Mouse (Mus musculus) olfactory bulb, adult 2 months (tissue): ENCODE measurements around the gene 4931440F15Rik. TPM values are rescaled to one million over a fixed set of nuclear protein-coding genes. Genes with fewer than 3 reads are reported as not detected.

Experiments used
- H3K27ac ChIP-seq: fragments of 200-500 bp; 2 replicates; pipeline ENCODE4 v1.5.1; 2012; ENCODE audit warnings: low read depth, low read length; ENCODE audit not compliant: insufficient read depth
- H3K4me1 ChIP-seq: fragments of 200-500 bp; 2 replicates; pipeline ENCODE4 v1.6.1; 2012; ENCODE audit warnings: low read length; ENCODE audit not compliant: control insufficient read depth, insufficient read depth
- H3K4me3 ChIP-seq: fragments of 200-500 bp; 2 replicates; pipeline ENCODE4 v1.5.1; 2012; ENCODE audit warnings: mild to moderate bottlenecking, low read depth, low read length, moderate library complexity; ENCODE audit not compliant: insufficient read depth
- CTCF ChIP-seq: fragments of 200-500 bp; IDR thresholded peaks from 2 replicates; pipeline ENCODE4 v1.5.1; 2012; ENCODE audit warnings: low read depth, mild to moderate bottlenecking, low read length, moderate library complexity; ENCODE audit not compliant: insufficient read depth
- POLR2A ChIP-seq: fragments of 200-500 bp; IDR thresholded peaks from 2 replicates; pipeline ENCODE4 v1.6.1; 2012; ENCODE audit warnings: mild to moderate bottlenecking, low read depth, low read length, moderate library complexity; ENCODE audit not compliant: insufficient read depth
- WGBS: fragments of 180-500 bp; shearing (Covaris S2); methylation state at CpG from one replicate; pipeline ENCODE4 v1.1.7; 2018; 5-methylcytosine and 5-hydroxymethylcytosine counted together
- polyA plus RNA-seq: library from polyadenylated mRNA; stranded (reverse); fragments of >200 nt; gene quantifications from 2 replicates; pipeline ENCODE4 v1.2.4, GENCODE M21; 2012; ENCODE audit warnings: low replicate concordance; ENCODE audit not compliant: missing spikeins, insufficient read depth, insufficient read length

Gene 4931440F15Rik
- polyA plus RNA-seq, 1 experiment = not detected

DNA sequence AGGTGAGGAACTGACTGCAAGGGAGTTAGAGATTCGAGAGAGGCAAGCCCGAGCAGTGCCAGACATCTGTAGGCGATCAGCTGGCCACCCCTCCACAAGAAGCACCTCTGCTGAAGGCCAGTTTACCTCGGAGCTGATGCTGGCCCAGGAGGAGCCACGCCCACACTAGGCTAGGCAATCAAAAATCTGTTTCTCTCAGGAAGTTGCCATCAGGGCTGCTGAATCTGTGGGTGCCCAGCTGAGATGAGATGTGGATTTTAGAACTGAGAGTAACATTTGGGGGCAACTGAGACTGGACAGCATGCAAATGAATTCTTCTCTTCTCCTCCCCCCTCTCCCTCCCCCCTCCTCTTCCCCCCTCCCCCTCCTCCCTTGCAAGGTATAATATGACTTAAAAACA, 38.0 kb downstream of the 4931440F15Rik start:
- TF ChIP-seq POLR2A = no peak
- TF ChIP-seq CTCF = no peak
- Histone ChIP-seq H3K27ac (peak overlapping the region; percentile 83), H3K4me1 (peaks cover 9% of the 10 kb centered on the region), H3K4me3 (no peak overlapping the region)
- WGBS = 23% methylated on average over 5 of the region's 5 CpGs

DNA sequence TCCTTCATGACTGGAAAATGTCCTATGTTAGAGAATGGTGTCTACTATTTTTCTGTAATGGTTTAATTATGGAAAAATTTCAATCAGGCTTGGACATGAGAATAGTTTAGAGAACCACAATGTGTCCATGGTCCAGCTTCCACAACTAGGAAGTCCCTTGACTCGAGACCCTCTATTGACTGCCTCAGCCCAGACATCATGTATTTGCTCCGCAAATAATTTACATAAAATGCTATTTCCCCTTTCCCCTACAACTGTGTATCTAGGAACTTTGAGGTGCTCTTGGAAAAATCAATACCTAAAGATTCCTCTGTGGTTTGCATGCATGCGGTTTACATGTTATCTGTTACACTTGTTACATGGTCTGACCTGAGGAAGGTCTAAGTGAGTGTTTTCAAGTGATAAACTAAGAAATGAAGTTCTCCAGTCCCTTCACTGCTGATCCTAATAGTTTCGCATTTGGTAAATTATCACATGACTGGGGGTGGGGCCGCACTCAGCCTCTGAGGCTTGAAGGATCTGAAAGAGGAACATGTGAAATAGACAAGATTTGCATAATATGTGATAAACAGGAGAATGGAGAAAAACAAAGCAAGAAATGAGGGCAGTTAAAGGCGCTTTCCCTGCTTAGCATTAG, 38.8 kb downstream of the 4931440F15Rik start:
- Histone ChIP-seq H3K27ac (no peak overlapping the region), H3K4me1 (peaks cover 11% of the 10 kb centered on the region), H3K4me3 (no peak overlapping the region)
- WGBS = 75% methylated on average over 6 of the region's 6 CpGs
- no peak for TF ChIP-seq POLR2A

- Histone ChIP-seq H3K4me1 (peaks cover 6% of the 10 kb centered on the region; the same call in 1 of the 2 replicates), H3K4me3 (no peak overlapping the region), H3K27ac (no peak overlapping the region)
- 60% methylated on average over 2 of the region's 2 CpGs for WGBS
- TF ChIP-seq CTCF = no peak
- no peak for TF ChIP-seq POLR2A
Measured at GRCm38 (mm10) chr11:29779409-29780026, 46.0 kb downstream of the 4931440F15Rik start.

DNA sequence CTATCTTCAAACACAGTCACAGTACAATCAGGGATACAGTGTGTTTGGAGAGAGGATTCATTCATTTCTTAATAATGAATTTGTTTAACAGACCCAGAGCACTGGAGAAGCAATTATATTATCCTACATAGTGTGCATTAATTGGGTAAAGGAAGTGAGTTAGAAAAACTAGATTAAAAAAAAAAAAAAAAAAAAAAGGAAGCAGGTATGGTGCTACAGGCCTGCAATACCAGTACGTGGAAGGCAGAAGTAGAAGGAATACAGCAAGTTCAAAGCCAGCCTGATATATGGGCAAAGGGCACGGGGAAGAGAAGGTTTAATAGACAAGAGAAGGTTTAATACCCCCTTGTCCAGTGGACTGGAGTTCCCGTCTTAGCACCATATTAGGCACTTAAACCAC, 46.5 kb downstream of the 4931440F15Rik start:
- Histone ChIP-seq H3K4me3 (no peak overlapping the region), H3K27ac (no peak overlapping the region), H3K4me1 (peaks cover 10% of the 10 kb centered on the region; the same call in 1 of the 2 replicates)
- TF ChIP-seq POLR2A (no peak), CTCF (no peak)
- 79% methylated on average over 3 of the region's 3 CpGs for WGBS

DNA sequence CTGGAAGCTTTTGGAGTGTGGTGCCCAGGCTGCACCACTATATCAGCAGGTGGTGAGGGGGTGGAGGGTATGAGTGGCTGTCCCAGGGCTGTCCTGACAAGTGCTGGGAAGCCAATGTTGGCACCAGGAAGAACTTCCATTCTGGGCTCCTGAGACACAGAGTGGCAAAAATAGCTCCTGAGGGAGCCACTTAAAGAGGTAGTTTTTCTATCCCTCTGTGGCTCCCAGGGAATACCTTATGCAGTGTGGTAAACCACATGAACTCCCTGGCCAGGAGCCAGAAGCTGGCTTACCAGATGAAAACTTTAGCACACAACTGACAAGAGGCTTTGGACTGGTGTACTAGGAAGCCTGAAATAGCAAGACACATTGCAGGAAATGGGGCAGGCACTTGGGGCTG, 47.5 kb downstream of the 4931440F15Rik start:
- no peak overlapping the region for H3K4me3 ChIP-seq
- H3K27ac ChIP-seq = no peak overlapping the region
- H3K4me1 ChIP-seq = peaks cover 10% of the 10 kb centered on the region; the same call in 1 of the 2 replicates
- TF ChIP-seq CTCF (no peak), POLR2A (no peak)

- Histone ChIP-seq H3K4me3 (no peak overlapping the region), H3K4me1 (peaks cover 6% of the 10 kb centered on the region; the same call in 1 of the 2 replicates), H3K27ac (0 out of 2 replicates have a peak overlapping the region, but pooled peaks have one; percentile 37)
- TF ChIP-seq POLR2A (no peak), CTCF (no peak)
- 81% methylated on average over 2 of the region's 2 CpGs for WGBS
Measured at GRCm38 (mm10) chr11:29774760-29775159, 50.7 kb downstream of the 4931440F15Rik start.

DNA sequence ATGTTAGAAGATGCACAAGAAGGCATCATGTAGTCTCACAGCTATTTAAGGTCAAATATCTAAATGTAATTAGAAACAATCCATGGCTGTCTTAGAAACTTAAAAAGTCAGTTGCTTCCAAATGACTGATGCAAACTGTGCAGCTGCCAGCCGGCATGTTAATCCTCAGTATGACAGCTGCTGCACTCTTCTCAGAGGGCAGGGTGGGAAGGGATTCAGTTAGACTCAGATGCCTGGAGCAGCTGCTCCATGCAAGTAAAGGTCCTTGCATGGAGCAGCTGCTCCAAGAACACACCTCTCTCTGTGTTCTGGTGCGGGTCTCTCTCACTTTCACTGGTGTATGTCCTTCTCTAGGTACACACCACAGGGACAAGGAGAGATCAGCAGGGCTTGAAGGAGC, 51.2 kb downstream of the 4931440F15Rik start:
- TF ChIP-seq CTCF (no peak), POLR2A (no peak)
- Histone ChIP-seq H3K4me3 (no peak overlapping the region), H3K27ac (0 out of 2 replicates have a peak overlapping the region, but pooled peaks have one; percentile 37), H3K4me1 (peaks cover 6% of the 10 kb centered on the region; the same call in 1 of the 2 replicates)
- WGBS = 65% methylated on average over 2 of the region's 2 CpGs

Other genes with a start within 250 kb of the 4931440F15Rik start
- gene Rtn4, start 132.7 kb downstream of the 4931440F15Rik start, polyA plus RNA-seq = 230 and 407 TPM in 2 replicates
- not detected in 2 replicates for gene Eml6, start 200.4 kb upstream of the 4931440F15Rik start, polyA plus RNA-seq